Mouse (Mus musculus) E14TG2a.4 (cell line): ENCODE measurements around the gene Neurl1b.

Experiments
- CTCF ChIP-seq: conservative IDR thresholded peaks from 2 replicates; pipeline ENCODE4 v1.5.1; 2014; ENCODE audit warnings: low read length
- NANOG ChIP-seq: IDR thresholded peaks from 2 replicates; pipeline ENCODE4 v1.6.1; 2014; ENCODE audit warnings: borderline replicate concordance, low read length, mixed read lengths
- POU5F1 ChIP-seq: IDR thresholded peaks from 2 replicates; pipeline ENCODE4 v1.6.1; 2014; ENCODE audit warnings: low read length, borderline replicate concordance

- TF ChIP-seq CTCF = no peak
- no peak for TF ChIP-seq NANOG
- TF ChIP-seq POU5F1 = no peak
Observed at GRCm38 (mm10) chr17:26389241-26389640, 25.4 kb upstream of the Neurl1b start.
